Mouse (Mus musculus) adrenal gland, postnatal 36 days (tissue): ENCODE results near the gene Fam151a. TPM values are rescaled to one million over a fixed set of nuclear protein-coding genes. Genes with fewer than 3 reads are reported as not detected.
"Not testable (repeated sequence)": the region's sequence is repeated elsewhere in the genome, so short reads cannot be mapped to it uniquely, and the experiment has no call there.

ENCODE experiments used
- DNase-seq, 2 experiments: peaks; one replicate each; pipeline ENCODE4 v3.0.0; 2021; ENCODE audit warnings: mixed read lengths in 1 of 2
- total RNA-seq, 2 experiments: library from RNA; stranded (reverse); gene quantifications; 2 replicates each; pipeline ENCODE4 v1.2.3; 2021

The Fam151a gene
- total RNA-seq, 2 experiments from 2014 or later: 0.17 TPM; not detected in 1

GRCm38 (mm10) chr4:106776998-106777397 lies 43.3 kb downstream of the Fam151a start:
- no peak for DNase-seq

- DNase-seq: peak; percentile 97 to 98
Observed at GRCm38 (mm10) chr4:106778116-106778788, 44.6 kb downstream of the Fam151a start.

GRCm38 (mm10) chr4:106780045-106780444 lies 46.4 kb downstream of the Fam151a start:
- DNase-seq: no peak

GRCm38 (mm10) chr4:106783137-106783536 lies 49.4 kb downstream of the Fam151a start:
- DNase-seq: no peak

GRCm38 (mm10) chr4:106784806-106785205 lies 51.1 kb downstream of the Fam151a start:
- DNase-seq: no peak

DNA sequence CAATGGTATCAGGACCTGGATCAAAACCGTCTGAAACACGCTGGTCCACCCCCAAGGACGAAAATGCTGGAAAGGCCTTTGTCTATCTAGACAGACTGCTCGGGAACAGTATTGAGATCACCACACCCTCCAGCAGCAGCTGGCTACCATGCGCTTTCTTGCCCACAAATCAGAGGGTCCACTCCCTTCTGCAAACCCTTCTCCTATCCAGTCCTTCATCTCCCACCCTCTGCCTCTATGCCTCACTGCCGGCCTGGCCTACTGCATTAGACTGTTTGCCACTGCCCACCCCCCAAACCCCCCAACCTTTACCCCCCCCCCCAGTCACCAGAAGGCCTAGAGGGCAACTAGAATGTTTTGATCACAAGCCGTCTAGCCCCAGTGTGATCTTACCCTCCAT lies 51.7 kb downstream of the Fam151a start:
- no peak for DNase-seq

GRCm38 (mm10) chr4:106785753-106786540 lies 52.3 kb downstream of the Fam151a start:
- peak in 1 of 2 experiments; percentile 19 for DNase-seq

DNA sequence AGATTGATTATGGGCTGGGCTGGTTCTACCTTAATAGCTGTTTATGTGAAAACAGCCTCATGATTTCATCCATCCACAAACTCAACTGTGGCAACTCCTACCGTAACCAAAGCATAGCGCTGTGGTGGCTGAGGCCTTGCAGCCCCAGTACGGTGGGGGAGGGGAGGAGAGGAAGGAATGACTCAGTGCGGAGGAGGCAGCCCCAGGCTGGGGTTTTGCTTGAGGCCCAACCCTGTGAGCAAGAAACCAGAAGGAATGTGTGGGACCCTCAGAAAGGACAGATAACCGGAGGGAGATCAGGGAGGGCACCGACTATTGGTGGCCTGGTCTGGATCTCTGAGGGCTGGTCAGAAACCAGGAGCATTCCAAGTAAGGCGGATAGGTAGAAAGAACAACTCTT lies 54.1 kb downstream of the Fam151a start:
- peak; percentile 41 to 67 for DNase-seq

- DNase-seq: peak in 1 of 2 experiments; percentile 27
Observed at GRCm38 (mm10) chr4:106788627-106789026, 54.9 kb downstream of the Fam151a start.

DNA sequence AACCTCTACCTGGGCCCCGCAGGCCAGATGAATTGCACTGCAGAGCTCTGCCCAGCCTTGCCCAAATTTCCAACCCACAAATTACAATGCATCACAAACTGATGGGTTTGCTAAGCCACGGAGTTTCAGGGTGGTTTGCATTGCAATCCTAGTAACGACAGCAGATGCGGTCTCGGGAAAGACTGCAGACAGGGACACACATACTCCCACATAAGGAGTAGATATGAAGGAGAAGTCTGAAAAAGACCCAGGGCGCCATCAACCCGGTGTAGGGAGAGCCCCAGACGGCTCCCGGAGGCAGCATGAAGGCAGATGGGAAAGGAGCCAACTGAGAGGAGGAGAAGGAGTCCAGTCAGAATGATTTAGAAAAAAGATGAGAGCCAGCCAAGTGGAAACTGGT lies 56.0 kb downstream of the Fam151a start:
- DNase-seq: no peak

- not testable (repeated sequence) for DNase-seq
Observed at GRCm38 (mm10) chr4:106790218-106790617, 56.5 kb downstream of the Fam151a start.

DNA sequence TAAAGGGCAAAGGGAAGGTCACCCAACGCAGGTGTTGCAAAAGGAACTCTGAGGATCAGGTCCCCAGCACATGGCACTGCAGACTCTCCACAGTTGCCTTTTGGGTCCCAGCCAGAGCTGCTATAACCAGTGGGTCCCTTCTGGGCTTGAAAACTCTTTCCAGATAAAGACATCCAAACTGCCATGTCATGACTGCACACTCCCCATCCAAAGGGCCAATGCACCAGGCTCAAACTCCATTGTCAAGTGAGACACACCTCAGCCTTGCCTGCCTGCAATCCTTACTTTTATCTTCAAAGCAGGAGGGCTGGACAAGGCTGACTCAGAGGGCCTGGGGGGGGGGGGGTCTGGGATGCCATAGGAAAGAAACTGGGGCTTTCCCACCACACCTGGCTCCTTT lies 57.2 kb downstream of the Fam151a start:
- DNase-seq: no peak

DNA sequence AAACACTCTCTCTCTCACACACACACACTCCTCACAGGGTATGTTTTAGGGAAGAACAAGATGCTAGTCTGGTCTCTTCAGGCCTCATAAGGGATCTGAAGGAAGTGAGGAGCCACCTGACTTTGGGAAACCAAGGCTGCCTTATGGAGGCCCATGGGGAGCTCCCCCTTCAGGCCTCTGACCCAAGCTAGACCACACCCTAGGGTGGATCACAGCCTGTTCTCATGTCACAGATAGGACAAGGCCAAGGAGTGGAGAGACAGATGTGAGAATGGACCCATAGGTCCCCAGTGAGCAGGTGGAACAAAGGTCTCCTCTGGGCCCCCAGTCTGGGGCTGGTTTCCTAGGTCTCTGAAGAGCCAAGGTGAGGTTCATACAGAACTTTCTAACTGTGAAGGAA lies 58.6 kb downstream of the Fam151a start:
- no peak for DNase-seq

DNA sequence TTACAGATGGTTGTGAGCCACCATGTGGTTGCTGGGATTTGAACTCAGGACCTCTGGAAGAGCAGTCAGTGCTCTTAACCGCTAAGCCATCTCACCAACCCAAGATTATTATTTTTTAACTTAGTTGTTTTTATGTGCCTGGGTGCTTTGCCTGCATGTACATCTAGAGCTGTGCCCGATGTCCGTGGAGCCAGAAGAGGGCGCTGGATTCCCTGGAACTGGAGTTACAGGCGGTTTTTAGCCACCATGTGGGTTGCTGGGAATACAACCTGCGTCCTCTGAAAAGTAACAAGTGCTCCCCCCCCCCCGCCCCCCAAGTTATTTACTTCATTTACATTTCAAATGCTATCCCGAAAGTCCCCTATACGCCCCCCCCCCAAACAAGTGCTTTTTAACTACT lies 60.1 kb downstream of the Fam151a start:
- DNase-seq: not testable (repeated sequence)

GRCm38 (mm10) chr4:106794247-106794646 lies 60.6 kb downstream of the Fam151a start:
- no peak for DNase-seq

GRCm38 (mm10) chr4:106795289-106795688 lies 61.6 kb downstream of the Fam151a start:
- no peak for DNase-seq

Other genes with a start within 250 kb of the Fam151a start
- not detected for gene Bsnd, start 241.6 kb upstream of the Fam151a start, total RNA-seq
- gene Dhcr24, start 172.9 kb upstream of the Fam151a start, total RNA-seq: 100 to 1,000 TPM in 1 of 2 experiments, 10 to 100 TPM in 1; 74.5 to 299 TPM
- gene Lexm, start 116.6 kb upstream of the Fam151a start, total RNA-seq: not detected
- gene Ttc22, start 111.5 kb upstream of the Fam151a start, total RNA-seq: not detected
- gene Pars2, start 82.8 kb upstream of the Fam151a start, total RNA-seq: 1 to 10 TPM; 3.9 to 5.7 TPM
- 10 to 100 TPM; 23.4 to 24.4 TPM for gene Ttc4, start 54.9 kb upstream of the Fam151a start, total RNA-seq
- 1 to 10 TPM in 1 of 2 experiments, under 1 TPM in 1; 0.76 to 1.1 TPM for gene Mroh7, start 3.0 kb upstream of the Fam151a start, total RNA-seq
- gene Acot11, start 71.1 kb downstream of the Fam151a start, total RNA-seq: 10 to 100 TPM; 49.5 to 60.7 TPM
- gene Ssbp3, start 176.8 kb downstream of the Fam151a start, total RNA-seq: 10 to 100 TPM; 71.2 to 85.4 TPM